Mouse (Mus musculus): ENCODE data around the gene Spata5. TPM values are rescaled to one million over a fixed set of nuclear protein-coding genes. Genes with fewer than 3 reads are reported as not detected.
A peak's percentile ranks its signal among the peaks of the same experiment; 100 is the strongest.

Spata5 gene
- 10 to 100 TPM; 12.0 to 17.3 TPM for total RNA-seq (2021)
- long read RNA-seq, experiment 1, partial matches to known transcripts: 1 of 7 reads
- long read RNA-seq, experiment 1, other reads (novel, unspliced or antisense): 0 of 7 reads
- long read RNA-seq, experiment 2, partial matches to known transcripts: 0 of 5 reads
- long read RNA-seq, experiment 2, other reads (novel, unspliced or antisense): 1 of 5 reads

GRCm38 (mm10) chr3:37419458-37419991 is at the start of gene Spata5:
TSS of gene Spata5 (plus strand) at chr3:37419896.
- DNase-seq: peak; percentile 97 to 98

GRCm38 (mm10) chr3:37370407-37370806 is 49.3 kb upstream of the Spata5 start:
- DNase-seq: peak in 1 of 2 experiments; percentile 68

GRCm38 (mm10) chr3:37373712-37374111 is 46.0 kb upstream of the Spata5 start:
- DNase-seq: no peak

GRCm38 (mm10) chr3:37377926-37378325 is 41.8 kb upstream of the Spata5 start:
- DNase-seq: no peak

- peak in 1 of 2 experiments; percentile 50 for DNase-seq
Measured at GRCm38 (mm10) chr3:37378412-37378811, 41.3 kb upstream of the Spata5 start.

GRCm38 (mm10) chr3:37379201-37379600 is 40.5 kb upstream of the Spata5 start:
- DNase-seq: no peak

GRCm38 (mm10) chr3:37379930-37380881 is 39.5 kb upstream of the Spata5 start:
- DNase-seq: peak; percentile 83 to 90

- DNase-seq: no peak
Measured at GRCm38 (mm10) chr3:37381457-37381856, 38.2 kb upstream of the Spata5 start.

GRCm38 (mm10) chr3:37383096-37383765 is 36.5 kb upstream of the Spata5 start:
- DNase-seq: peak; percentile 58 to 67

GRCm38 (mm10) chr3:37387310-37387709 is 32.4 kb upstream of the Spata5 start:
- no peak for DNase-seq

- no peak for DNase-seq
Measured at GRCm38 (mm10) chr3:37396930-37397608, 22.6 kb upstream of the Spata5 start.

- peak; percentile 28 to 39 for DNase-seq
Measured at GRCm38 (mm10) chr3:37397646-37398045, 22.1 kb upstream of the Spata5 start.

- peak; percentile 83 to 91 for DNase-seq
Measured at GRCm38 (mm10) chr3:37398661-37399395, 20.9 kb upstream of the Spata5 start.

GRCm38 (mm10) chr3:37401729-37402610 is 17.7 kb upstream of the Spata5 start:
- DNase-seq: peak; percentile 65 to 68

- no peak for DNase-seq
Measured at GRCm38 (mm10) chr3:37407598-37407997, 12.1 kb upstream of the Spata5 start.

- DNase-seq: no peak
Measured at GRCm38 (mm10) chr3:37413446-37413845, 6.2 kb upstream of the Spata5 start.

GRCm38 (mm10) chr3:37414413-37414960 is 5.2 kb upstream of the Spata5 start:
- DNase-seq: peak; percentile 79 to 94

- no peak for DNase-seq
Measured at GRCm38 (mm10) chr3:37418341-37418740, 1.4 kb upstream of the Spata5 start.

GRCm38 (mm10) chr3:37418961-37419457 is 687 bp upstream of the Spata5 start:
- DNase-seq: no peak

All from heart, adult 18-20 months (tissue).